Mouse (Mus musculus): ENCODE results near the gene Gm20903.
"Not testable (repeated sequence)": the region's sequence is repeated elsewhere in the genome, so short reads cannot be mapped to it uniquely, and the experiment has no call there.

Gene Gm20903

GRCm38 (mm10) chrY:73669015-73669414 is at the start of gene Gm20903:
Gm20903 (plus strand) TSS chrY:73669315.
- DNase-seq: not testable (repeated sequence)

All from thymus, postnatal 36 days (tissue).